Mouse (Mus musculus): ENCODE data around the gene Nalcn.

Nalcn gene

DNA sequence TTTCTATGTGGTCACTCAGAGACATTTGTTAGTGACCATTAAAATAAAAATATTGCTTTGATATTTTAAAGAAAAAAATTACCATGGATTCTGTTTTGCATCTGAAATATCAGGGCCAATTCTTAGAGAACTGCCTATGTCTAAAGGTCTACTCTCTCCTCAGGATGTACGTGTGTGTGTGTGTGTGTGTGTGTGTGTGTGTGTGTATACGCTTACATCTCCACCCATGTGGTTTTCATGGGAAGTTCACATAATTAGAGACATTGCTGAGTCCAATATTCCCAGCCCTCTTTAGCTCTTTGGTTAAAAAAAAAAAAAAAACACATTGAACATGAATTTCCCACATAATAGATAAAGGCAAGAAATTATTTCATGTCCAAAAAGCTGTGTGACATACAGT is 114.0 kb downstream of the Nalcn start:
- DNase-seq (ENCODE audit: low spot score in 2 of 2) = no peak

DNA sequence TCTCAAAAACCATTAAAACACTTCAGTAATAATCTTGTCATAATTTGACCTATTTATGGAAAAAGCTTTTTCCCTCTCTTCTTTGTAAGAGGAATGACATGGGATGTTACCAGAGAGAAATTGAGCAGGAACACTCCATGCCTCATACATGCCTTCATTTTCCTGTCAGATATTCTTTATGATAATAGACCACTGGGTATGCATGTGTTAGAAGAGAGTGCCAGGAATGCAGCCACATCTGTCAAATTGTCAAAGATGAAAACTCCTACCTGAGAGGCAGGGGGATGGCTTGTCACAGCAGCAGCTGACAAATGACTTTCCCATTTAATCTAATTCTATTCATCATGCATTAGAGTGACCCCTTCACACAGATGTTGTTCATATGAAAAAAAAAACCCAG is 131.4 kb downstream of the Nalcn start:
- no peak for DNase-seq (ENCODE audit: low spot score in 2 of 2)

GRCm38 (mm10) chr14:123488575-123489207 is 138.3 kb downstream of the Nalcn start:
- DNase-seq (ENCODE audit: low spot score in 2 of 2) = no peak

DNA sequence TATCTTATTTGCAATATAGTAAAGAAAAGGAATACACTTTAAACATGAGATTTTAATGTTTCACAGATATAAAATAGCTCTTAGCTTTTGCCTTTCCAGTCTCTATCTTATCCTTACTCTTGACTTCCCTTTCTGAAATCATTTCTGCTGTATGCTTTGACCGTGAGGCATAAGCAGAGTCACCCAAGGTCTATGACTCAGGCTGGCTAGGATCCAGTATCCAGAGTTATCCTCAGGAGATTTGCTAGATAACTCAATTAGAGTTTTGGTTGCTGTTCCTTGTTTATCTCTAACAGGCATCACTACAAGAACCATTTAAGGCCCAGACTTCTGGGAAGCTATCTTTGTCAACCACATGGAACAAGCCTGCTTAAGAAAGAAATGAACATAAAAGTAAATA is 164.9 kb downstream of the Nalcn start:
- no peak for DNase-seq (ENCODE audit: low spot score in 2 of 2)

GRCm38 (mm10) chr14:123446031-123446430 is 180.9 kb downstream of the Nalcn start:
- no peak for DNase-seq (ENCODE audit: low spot score in 2 of 2)

DNA sequence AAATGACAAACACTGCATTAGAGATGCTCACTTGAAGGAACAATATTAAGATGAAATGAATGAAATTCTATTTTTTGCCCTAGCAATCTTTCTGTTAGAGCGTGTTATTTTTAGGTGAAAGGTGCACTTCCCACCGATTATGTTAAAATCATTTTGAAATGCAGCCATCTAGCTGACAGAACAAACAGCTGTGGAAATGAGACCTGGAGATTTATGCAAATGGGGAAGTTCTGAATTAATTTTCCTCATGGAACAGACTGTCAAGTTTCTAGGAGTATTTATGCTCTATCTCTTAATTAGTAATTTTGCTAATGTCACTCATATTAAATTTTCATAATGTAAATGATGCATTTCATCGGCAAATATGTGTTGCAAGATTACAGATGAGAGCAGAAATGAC is 191.4 kb downstream of the Nalcn start:
- DNase-seq (ENCODE audit: low spot score in 2 of 2) = no peak

DNA sequence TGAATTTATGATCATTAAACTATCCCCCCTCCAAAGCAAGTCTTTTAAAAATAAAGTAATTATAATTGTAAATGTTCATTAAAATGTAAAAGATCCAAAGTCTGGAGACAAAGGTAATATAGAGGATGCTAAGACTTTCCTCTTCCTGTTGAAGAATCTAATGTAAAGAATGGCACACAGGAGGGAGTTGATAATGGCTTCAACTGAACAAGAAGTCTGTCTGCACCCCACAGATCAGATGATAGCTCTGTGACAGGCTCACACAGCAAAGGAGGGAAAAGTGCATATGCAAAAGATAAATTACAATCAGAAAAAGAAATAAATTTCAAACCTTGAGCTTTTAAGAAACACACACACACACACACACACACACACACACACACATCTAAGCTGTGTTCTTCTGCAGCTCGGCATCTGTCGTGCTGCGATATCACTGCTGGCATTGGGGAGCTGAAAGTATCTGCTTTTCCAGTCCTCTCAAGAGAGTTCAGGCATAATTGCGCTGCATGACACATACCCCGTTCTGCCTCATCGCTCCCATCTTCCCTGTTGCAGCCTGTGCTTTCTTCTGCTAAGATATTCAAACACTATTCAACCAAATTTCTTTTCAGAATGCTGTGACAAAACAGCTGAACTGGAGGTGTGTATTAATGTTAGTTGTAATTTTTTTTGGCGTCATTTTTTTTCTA is 250.6 kb downstream of the Nalcn start:
- DNase-seq (ENCODE audit: low spot score in 2 of 2) = no peak

GRCm38 (mm10) chr14:123371522-123371921 is 255.4 kb downstream of the Nalcn start:
- no peak for DNase-seq (ENCODE audit: low spot score in 2 of 2)

- no peak for DNase-seq (ENCODE audit: low spot score in 2 of 2)
These were observed 267.3 kb downstream of the Nalcn start for GRCm38 (mm10) chr14:123359691-123360090.

GRCm38 (mm10) chr14:123352973-123353372 is 274.0 kb downstream of the Nalcn start:
- no peak for DNase-seq (ENCODE audit: low spot score in 2 of 2)

GRCm38 (mm10) chr14:123331841-123332240 is 295.1 kb downstream of the Nalcn start:
- no peak for DNase-seq (ENCODE audit: low spot score in 2 of 2)

DNA sequence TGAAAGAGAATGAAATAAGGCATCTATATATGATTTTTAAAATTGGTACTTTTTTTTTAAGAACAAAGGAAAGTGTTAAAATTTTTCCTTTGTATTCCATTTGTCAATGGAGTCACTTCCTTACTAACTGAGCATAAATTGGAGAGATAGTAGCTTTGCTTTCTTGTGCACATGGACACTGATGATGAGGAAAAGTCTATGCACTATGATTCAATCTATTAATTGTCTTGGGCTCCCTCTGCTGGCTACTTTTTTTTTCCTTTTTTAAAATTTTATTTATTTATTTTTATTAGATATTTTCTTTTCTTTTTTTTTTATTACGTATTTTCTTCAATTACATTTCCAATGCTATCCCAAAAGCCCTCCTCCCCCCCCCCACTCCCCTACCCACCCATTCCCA is 312.6 kb downstream of the Nalcn start:
- DNase-seq (ENCODE audit: low spot score in 2 of 2) = no peak

DNA sequence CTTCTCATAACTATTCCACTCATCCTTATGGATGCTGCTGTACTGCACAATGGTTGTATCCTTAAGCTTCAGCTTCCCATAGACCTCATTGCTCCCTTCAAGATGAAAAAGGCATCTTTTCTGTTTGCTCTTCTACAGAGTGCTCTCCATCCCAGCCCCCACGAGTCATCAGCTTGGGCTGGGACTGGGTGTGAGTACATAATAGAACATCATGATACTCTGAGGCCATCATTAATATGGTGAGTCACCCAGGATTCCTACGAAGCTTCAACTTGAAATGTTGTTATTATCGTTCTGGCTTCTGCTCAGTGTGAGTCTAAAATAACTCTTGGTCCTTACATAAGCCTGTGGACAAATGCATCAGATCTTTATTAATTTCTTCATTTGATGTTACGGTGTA is 314.6 kb downstream of the Nalcn start:
- DNase-seq (ENCODE audit: low spot score in 2 of 2) = no peak

- no peak for DNase-seq (ENCODE audit: low spot score in 2 of 2)
These were observed 330.9 kb downstream of the Nalcn start for GRCm38 (mm10) chr14:123296068-123296467.

DNA sequence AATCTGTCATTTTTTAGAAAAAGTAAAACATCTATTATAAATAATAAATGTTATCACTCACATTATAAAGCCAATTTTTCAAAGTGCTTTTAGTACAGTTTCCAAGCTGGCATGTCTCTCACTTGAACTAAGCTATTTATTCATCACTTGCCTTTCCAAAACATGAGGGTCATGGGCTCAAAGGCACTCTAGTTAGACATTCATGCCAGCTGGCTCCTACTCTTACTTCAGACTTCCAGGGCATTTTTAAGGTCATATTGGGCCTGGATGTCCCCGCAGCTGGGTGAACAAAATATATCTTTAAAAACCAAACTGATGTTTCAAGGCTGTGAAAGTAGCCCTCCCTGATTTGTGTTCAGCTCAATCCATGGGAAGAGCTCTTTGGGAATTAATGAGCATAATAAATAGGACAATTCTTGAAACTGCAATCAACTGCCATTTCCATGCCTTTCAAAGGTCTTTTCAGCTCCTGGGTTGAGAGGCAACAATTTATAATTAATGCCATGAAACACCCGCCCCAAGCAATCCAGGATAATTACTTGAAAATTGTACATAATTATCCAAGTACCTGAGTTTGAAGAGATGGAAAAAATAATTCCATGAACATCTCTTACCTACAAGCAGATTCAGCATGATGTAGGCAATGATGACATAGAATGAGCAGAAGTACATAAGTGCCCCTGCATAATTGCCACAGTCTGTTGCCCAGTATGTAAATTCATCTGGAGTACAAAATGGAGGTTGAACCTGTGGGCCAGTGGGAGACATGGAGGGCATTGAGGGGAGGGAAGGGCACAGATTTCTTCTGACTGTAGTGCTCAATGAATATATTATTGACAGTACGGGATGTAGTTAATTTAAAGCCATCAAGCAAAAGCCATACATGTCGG is 335.6 kb downstream of the Nalcn start:
- DNase-seq (ENCODE audit: low spot score in 2 of 2) = no peak

DNA sequence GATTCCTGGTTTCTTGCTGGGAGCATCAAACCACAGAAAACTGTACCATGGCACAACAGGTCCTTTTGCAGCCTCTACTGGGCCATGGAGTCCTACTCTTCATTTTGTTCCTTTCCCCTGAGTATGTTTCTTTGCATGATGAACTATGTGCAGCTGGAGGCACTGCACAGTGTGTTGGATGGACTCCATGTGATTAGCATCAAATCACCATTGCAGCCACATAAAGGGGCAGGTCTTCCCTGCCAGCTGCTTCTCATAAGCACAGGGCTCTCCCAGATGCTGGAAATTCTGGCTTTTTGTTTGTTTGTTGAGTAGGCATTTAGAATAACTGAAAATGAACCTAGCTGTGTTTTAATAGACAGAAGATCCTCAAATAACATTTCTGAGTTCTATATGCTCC is 344.8 kb downstream of the Nalcn start:
- no peak for DNase-seq (ENCODE audit: low spot score in 2 of 2)

GRCm38 (mm10) chr14:123272121-123272520 is 354.8 kb downstream of the Nalcn start:
- DNase-seq (ENCODE audit: low spot score in 2 of 2) = no peak

DNA sequence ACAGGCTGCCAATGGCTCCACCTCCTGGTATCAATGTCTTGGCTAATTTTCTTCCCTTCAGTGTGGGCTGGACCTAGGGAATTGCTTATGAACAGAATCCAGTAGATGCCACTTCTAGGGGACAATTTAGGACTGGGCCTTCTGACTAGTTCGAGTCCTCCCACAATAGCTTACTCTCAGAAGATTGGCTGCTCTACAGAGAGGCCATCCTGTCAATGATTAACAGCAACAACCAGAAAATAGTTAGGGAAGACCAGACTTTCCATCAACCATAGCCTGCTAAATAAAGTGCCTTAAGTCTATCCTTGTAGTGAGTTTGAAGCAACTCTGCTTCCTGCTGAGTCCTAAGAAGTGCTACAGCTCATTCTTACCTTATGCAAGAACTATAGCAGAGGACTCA is 386.2 kb downstream of the Nalcn start:
- no peak for DNase-seq (ENCODE audit: low spot score in 2 of 2)

GRCm38 (mm10) chr14:123239945-123240344 is 387.0 kb downstream of the Nalcn start:
- no peak for DNase-seq (ENCODE audit: low spot score in 2 of 2)

- no peak for DNase-seq (ENCODE audit: low spot score in 2 of 2)
These were observed 389.9 kb downstream of the Nalcn start for GRCm38 (mm10) chr14:123237002-123237401.

DNA sequence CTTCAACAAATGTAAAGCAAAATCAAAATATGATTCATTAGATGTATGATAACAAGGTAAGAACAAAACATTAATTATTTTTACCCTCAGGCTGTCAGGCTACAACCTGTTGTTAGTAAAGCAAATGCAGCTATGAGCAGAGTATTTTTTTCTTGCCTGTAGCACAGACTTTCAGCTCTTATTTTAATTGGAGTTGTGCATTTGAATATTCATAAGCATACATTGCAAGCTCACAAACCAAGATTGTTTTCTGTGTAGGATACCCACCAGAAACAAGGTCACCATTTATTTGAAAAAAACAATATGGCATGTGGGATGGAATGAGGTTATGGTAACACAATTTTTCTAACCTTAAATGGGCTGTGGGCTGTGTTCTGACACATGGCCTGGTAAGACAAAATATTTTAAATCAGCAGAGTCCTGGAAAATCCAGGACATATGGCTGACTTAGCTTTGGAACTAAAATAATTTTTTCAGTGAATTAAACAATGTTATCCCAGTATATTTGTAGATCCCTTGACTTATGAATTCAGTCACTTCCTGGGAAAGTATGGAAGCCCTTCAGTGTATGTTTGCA is 394.2 kb downstream of the Nalcn start:
- DNase-seq (ENCODE audit: low spot score in 2 of 2) = no peak

Measured in urinary bladder, postnatal 36 days (tissue).